Mouse (Mus musculus) lung, postnatal 14 days (tissue): ENCODE measurements around the gene Gucy2d.

ENCODE experiments used
- DNase-seq: peaks from one replicate; pipeline ENCODE4 v3.0.0; 2021

Gene Gucy2d

DNA sequence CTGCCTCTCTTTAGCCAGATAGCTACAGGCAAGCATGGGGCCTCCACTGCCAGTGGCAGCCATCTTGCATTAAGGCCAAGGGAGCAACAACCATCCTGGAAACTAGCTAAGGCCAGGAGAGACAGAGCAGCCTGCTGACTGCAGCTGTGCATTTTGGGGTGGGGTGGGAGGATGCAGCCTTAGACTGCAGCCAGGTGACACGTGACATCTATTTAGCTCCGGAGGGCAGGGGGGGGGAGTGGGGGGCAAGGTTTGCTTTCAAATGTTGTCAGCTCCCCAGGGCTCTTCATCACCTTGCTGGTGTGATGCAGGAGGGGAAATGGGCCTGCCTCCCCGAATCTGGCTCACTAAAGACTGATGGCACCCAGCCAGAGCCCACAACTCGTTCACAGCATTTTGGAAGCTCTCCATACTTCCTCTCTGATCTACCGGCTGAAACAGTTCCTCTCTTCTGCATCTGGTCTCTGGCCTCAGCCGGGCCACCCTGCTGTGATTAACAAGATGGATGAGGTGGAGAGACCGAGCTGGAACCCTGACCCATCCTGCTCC is 83.7 kb downstream of the Gucy2d start:
- DNase-seq: no peak

DNA sequence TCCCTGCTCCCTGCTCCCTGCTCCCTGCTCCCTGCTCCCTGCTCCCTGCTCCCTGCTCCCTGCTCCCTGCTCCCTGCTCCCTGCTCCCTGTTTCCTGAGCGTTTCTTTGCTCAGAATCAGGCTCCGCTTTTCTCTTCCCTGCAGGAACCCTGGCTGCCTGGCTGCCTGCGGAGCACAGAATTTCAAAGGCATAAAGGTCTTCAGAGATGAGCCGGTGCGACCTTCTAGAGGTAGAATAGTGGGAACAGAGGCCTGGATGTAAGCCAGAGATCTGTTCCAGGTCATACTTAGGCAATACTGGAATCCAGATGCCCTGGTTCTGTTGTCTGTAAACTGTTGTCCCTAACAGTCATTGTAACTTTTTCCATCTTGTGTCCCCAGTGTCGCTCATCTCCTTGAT is 84.2 kb downstream of the Gucy2d start:
- no peak for DNase-seq

DNA sequence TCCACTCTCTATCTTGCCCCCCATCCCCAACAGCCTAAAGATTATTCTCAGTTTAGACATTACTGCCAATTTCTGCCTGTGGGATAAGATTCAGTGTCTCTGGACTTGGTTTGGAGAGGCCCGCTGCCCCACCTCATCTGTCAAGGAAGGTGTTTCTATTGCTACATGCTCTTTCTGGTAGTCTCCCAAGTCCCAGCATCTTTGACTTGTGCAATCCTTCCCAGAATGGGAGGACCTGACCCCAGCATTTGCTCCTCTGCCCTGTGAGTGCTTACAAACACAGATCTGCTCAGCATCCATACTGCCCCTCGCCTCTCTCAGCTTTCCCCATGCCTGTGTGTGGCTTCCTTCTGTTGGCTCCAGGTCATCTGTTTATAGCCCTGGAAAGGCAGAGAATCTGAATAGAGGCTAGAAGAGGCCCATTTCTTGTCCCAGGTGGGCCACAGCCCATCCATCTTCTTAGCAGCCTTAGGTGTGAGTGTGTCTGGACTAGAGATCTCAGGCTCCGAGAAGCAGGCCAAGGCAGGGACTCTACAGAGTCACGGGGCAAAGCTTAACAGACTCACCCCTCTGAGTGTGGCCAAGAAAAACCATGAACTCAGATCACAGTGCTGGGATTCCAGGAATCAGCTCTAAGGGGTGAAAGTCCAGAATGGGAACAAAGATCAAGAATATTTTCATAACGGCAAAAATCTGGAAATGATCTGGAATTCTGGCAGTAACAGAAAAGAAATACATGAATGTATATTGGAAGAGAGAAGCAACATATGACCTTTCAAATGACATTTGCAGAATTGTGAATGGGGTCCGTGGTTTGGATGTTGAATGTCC is 84.9 kb downstream of the Gucy2d start:
- no peak for DNase-seq
